In genomic region chr17:24151890-24152563, GRCm38 (mm10) we compare ENCODE assay signal across 8 mouse cellular contexts. TPM values are rescaled to one million over a fixed set of nuclear protein-coding genes. Genes with fewer than 3 reads are reported as not detected.
DNase-seq lines count a peak whose midpoint lies in the region; ATAC-seq and TF ChIP-seq lines count a peak whose summit lies in the region.

No protein-coding gene starts in this region.

- no peaks in the 10 kb centered on the region for H3K79me2 ChIP-seq in heart, adult 2 months (replicated peaks; ENCODE audit: control insufficient read depth, insufficient read depth, low read length)
- H3K79me2 ChIP-seq in myocyte (ENCODE audit: control insufficient read depth, insufficient read depth): no peaks in the 10 kb centered on the region

- H3ac ChIP-seq in myocyte (ENCODE audit: control insufficient read depth, insufficient read length): no peak overlapping the region

- H3K27ac ChIP-seq in embryonic facial prominence, embryonic 11.5 days (replicated peaks; ENCODE audit: low read depth, low read length): no peak overlapping the region
- H3K27ac ChIP-seq in heart, adult 2 months: no peak overlapping the region
- no peak overlapping the region for H3K27ac ChIP-seq in kidney, adult 2 months (ENCODE audit: insufficient read depth, low read depth, low read length)

- no peaks in the 10 kb centered on the region for H3K4me1 ChIP-seq in embryonic facial prominence, embryonic 11.5 days (ENCODE audit: control insufficient read depth, insufficient read depth, low read length)
- peaks cover 2% of the 10 kb centered on the region for H3K4me1 ChIP-seq in heart, adult 2 months (ENCODE audit: control insufficient read depth, insufficient read depth, low read length)
- H3K4me1 ChIP-seq in kidney, adult 2 months (ENCODE audit: control insufficient read depth, insufficient read depth, low read length): peaks cover 9% of the 10 kb centered on the region

- DNase-seq in 3134 (ENCODE audit: extremely low read depth, insufficient read length, low spot score) (peak; percentile 90), liver (peak; percentile 91)
- DNase-seq in adrenal gland, postnatal 14 days: peak; percentile 90
- DNase-seq in embryonic facial prominence, embryonic 11.5 days (ENCODE audit: low spot score): peak; percentile 87
- DNase-seq in heart, adult 2 months: peak; percentile 78 to 83
- peak; percentile 90 for DNase-seq in kidney, adult 2 months
- peak; percentile 89 to 94 for DNase-seq in spleen, postnatal 4 days (ENCODE audit: low spot score in 2 of 2)

- peak overlapping the region; percentile 33 for H3K4me3 ChIP-seq in embryonic facial prominence, embryonic 11.5 days (ENCODE audit: low read depth, low read length)
- peak overlapping the region; percentile 44 for H3K4me3 ChIP-seq in heart, adult 2 months
- peak overlapping the region; percentile 23; the same call in 1 of the 2 replicates for H3K4me3 ChIP-seq in kidney, adult 2 months (ENCODE audit: insufficient read depth, low read depth, low read length)
- peak overlapping the region; percentile 22 for H3K4me3 ChIP-seq in myocyte

- no peaks in the 10 kb centered on the region for H3K27me3 ChIP-seq in embryonic facial prominence, embryonic 11.5 days (ENCODE audit: control insufficient read depth, insufficient read depth, low read length)
- H3K27me3 ChIP-seq in heart, adult 2 months (ENCODE audit: control insufficient read depth, insufficient read depth, low read length): no peaks in the 10 kb centered on the region
- H3K27me3 ChIP-seq in kidney, adult 2 months (replicated peaks; ENCODE audit: control insufficient read depth, insufficient read depth, low read length): no peaks in the 10 kb centered on the region
- H3K27me3 ChIP-seq in myocyte (ENCODE audit: control insufficient read depth, insufficient read depth, insufficient read length): no peaks in the 10 kb centered on the region

- 1% methylated on average over 26 of the region's 26 CpGs for WGBS in embryonic facial prominence, embryonic 11.5 days
- WGBS in heart, adult 2 months: 1% methylated on average over 26 of the region's 26 CpGs
- WGBS in kidney, adult 2 months: 1% methylated on average over 26 of the region's 26 CpGs

- TF ChIP-seq CTCF in heart, adult 2 months (IDR thresholded peaks at IDR 0.05): peak; percentile 93
- TF ChIP-seq CTCF in kidney, adult 2 months (conservative IDR thresholded peaks at IDR 0.05; ENCODE audit: insufficient read depth, insufficient read length, low read depth, low read length): peak; percentile 91

- H3K9me3 ChIP-seq in embryonic facial prominence, embryonic 11.5 days (replicated peaks; ENCODE audit: control insufficient read depth, low read length): no peaks in the 10 kb centered on the region

- no peaks in the 10 kb centered on the region; the same call in 1 of the 2 replicates for H3K36me3 ChIP-seq in embryonic facial prominence, embryonic 11.5 days (replicated peaks; ENCODE audit: control insufficient read depth, insufficient read depth, low read depth, low read length)
- no peaks in the 10 kb centered on the region for H3K36me3 ChIP-seq in heart, adult 2 months (ENCODE audit: control insufficient read depth, insufficient read depth, low read length)
- no peaks in the 10 kb centered on the region for H3K36me3 ChIP-seq in kidney, adult 2 months (ENCODE audit: control insufficient read depth, insufficient read depth, low read length)
- H3K36me3 ChIP-seq in myocyte (ENCODE audit: control insufficient read depth, insufficient read depth): no peaks in the 10 kb centered on the region

- intact Hi-C loops in heart, adult 2 months (cut with DNase I): loop anchor here (1.0 to 2.0 kb wide), 2 partner anchors 155 to 238 kb away; no protein-coding TSS in a partner anchor

- peak overlapping the region; percentile 53 for H3K9ac ChIP-seq in embryonic facial prominence, embryonic 11.5 days (replicated peaks; ENCODE audit: low read length)
- peak overlapping the region; percentile 45; the same call in 1 of the 2 replicates for H3K9ac ChIP-seq in heart, adult 2 months (ENCODE audit: low read depth, low read length)

- peak overlapping the region; percentile 72 for H3K4me2 ChIP-seq in embryonic facial prominence, embryonic 11.5 days (ENCODE audit: low read depth, low read length)
- peak overlapping the region; percentile 88 for H3K4me2 ChIP-seq in myocyte (ENCODE audit: low read depth)

- peak; percentile 83 for ATAC-seq in embryonic facial prominence, embryonic 11.5 days (replicated peaks; ENCODE audit: insufficient number of reproducible peaks, low FRiP score, low TSS enrichment, low read depth)

- TF ChIP-seq EP300 in heart, adult 2 months (IDR thresholded peaks at IDR 0.05; ENCODE audit: insufficient read depth, low read depth, low read length): no peak

- TF ChIP-seq POLR2A in heart, adult 2 months (IDR thresholded peaks at IDR 0.05; ENCODE audit: insufficient read depth, low read depth, low read length): no peak
- TF ChIP-seq POLR2A in kidney, adult 2 months (IDR thresholded peaks at IDR 0.05; ENCODE audit: low read depth, low read length): no peak
- TF ChIP-seq POLR2A in myocyte (IDR thresholded peaks at IDR 0.05; ENCODE audit: insufficient read length, low read depth): peak; percentile 36

TF ChIP-seq in myocyte, 11 proteins besides CTCF, POLR2A, EP300 and RAD21:
- TF ChIP-seq MYOD1 (IDR thresholded peaks at IDR 0.05; ENCODE audit: control insufficient read depth in 1 of 3, insufficient read length in 2 of 3, low read depth in 2 of 3) (peak in 2 of 3 experiments; percentile 33 to 40), TCF12 (IDR thresholded peaks at IDR 0.05; ENCODE audit: insufficient read depth, poor library complexity, severe bottlenecking) (no peak), MYOG (IDR thresholded peaks at IDR 0.05; ENCODE audit: control insufficient read depth in 1 of 3, insufficient read depth in 1 of 3, insufficient read length in 2 of 3, low read depth in 2 of 3) (peak in 2 of 3 experiments; percentile 2 to 66)

RNA-seq across cellular contexts. Expression of gene Pdpk1, which starts 1.3 kb away (rescaled TPM):
- total RNA-seq in adrenal gland, postnatal 14 days (2021): 49.1 and 53.7 TPM in 2 replicates
- 33.4 and 34.6 TPM in 2 replicates for polyA plus RNA-seq in embryonic facial prominence, embryonic 11.5 days (2014; fragmentation: Nextera tagmentation; extraction: Ambion mirVana)
- total RNA-seq in heart, adult 2 months (2021): 10 to 100 TPM; 42.5 to 49.1 TPM
- 10.4 and 20.6 TPM in 2 replicates for polyA plus RNA-seq in heart, adult 2 months (2012; rRNA removed)
- 17.1 and 19.4 TPM in 2 replicates for polyA plus RNA-seq in kidney, adult 2 months (2012; rRNA removed)
- 10.1 TPM for polyA plus RNA-seq in myocyte (2012; fragmentation: generic; extraction: Trizol)

RNA-seq across cellular contexts. Expression of gene Amdhd2, which starts 11.5 kb away (rescaled TPM):
- total RNA-seq in adrenal gland, postnatal 14 days (2021): 35.8 and 37.2 TPM in 2 replicates
- 30.6 and 37.5 TPM in 2 replicates for polyA plus RNA-seq in embryonic facial prominence, embryonic 11.5 days (2014; fragmentation: Nextera tagmentation; extraction: Ambion mirVana)
- total RNA-seq in heart, adult 2 months (2021): 10 to 100 TPM in 1 of 2 experiments, 1 to 10 TPM in 1; 9.0 to 10.2 TPM
- polyA plus RNA-seq in heart, adult 2 months (2012; rRNA removed): 11.5 and 17.7 TPM in 2 replicates
- polyA plus RNA-seq in kidney, adult 2 months (2012; rRNA removed): 124 and 136 TPM in 2 replicates
- 29.8 TPM for polyA plus RNA-seq in myocyte (2012; fragmentation: generic; extraction: Trizol)

RNA-seq across cellular contexts. Expression of gene Atp6v0c, which starts 17.5 kb away (rescaled TPM):
- 346 and 376 TPM in 2 replicates for total RNA-seq in adrenal gland, postnatal 14 days (2021)
- 384 and 433 TPM in 2 replicates for polyA plus RNA-seq in embryonic facial prominence, embryonic 11.5 days (2014; fragmentation: Nextera tagmentation; extraction: Ambion mirVana)
- total RNA-seq in heart, adult 2 months (2021): 100 to 1,000 TPM; 219 to 255 TPM
- 732 and 788 TPM in 2 replicates for polyA plus RNA-seq in heart, adult 2 months (2012; rRNA removed)
- 2,489 and 2,561 TPM in 2 replicates for polyA plus RNA-seq in kidney, adult 2 months (2012; rRNA removed)
- polyA plus RNA-seq in myocyte (2012; fragmentation: generic; extraction: Trizol): 432 TPM

RNA-seq across cellular contexts. Expression of gene Tbc1d24, which starts 53.3 kb away (rescaled TPM):
- 11.0 and 14.6 TPM in 2 replicates for total RNA-seq in adrenal gland, postnatal 14 days (2021)
- polyA plus RNA-seq in embryonic facial prominence, embryonic 11.5 days (2014; fragmentation: Nextera tagmentation; extraction: Ambion mirVana): 3.7 and 5.4 TPM in 2 replicates
- total RNA-seq in heart, adult 2 months (2021): 10 to 100 TPM; 10.3 to 11.0 TPM
- 11.3 and 29.1 TPM in 2 replicates for polyA plus RNA-seq in heart, adult 2 months (2012; rRNA removed)
- polyA plus RNA-seq in kidney, adult 2 months (2012; rRNA removed): 14.4 and 15.0 TPM in 2 replicates
- 4.3 TPM for polyA plus RNA-seq in myocyte (2012; fragmentation: generic; extraction: Trizol)

RNA-seq across cellular contexts. Expression of gene Ntn3, which starts 57.3 kb away (rescaled TPM):
- total RNA-seq in adrenal gland, postnatal 14 days (2021): 2.1 and 2.9 TPM in 2 replicates
- 6.2 and 7.1 TPM in 2 replicates for polyA plus RNA-seq in embryonic facial prominence, embryonic 11.5 days (2014; fragmentation: Nextera tagmentation; extraction: Ambion mirVana)
- total RNA-seq in heart, adult 2 months (2021): 1 to 10 TPM in 1 of 2 experiments, under 1 TPM in 1; 0.97 to 1.0 TPM
- polyA plus RNA-seq in heart, adult 2 months (2012; rRNA removed): 0.64 and 1.1 TPM in 2 replicates
- polyA plus RNA-seq in kidney, adult 2 months (2012; rRNA removed): 0.72 and 1.2 TPM in 2 replicates
- 0.13 TPM for polyA plus RNA-seq in myocyte (2012; fragmentation: generic; extraction: Trizol)
